Mouse (Mus musculus) forebrain, embryonic 14.5 days (tissue): ENCODE measurements around the gene Cds2. TPM values are rescaled to one million over a fixed set of nuclear protein-coding genes. Genes with fewer than 3 reads are reported as not detected.
"Not testable (repeated sequence)": the region's sequence is repeated elsewhere in the genome, so short reads cannot be mapped to it uniquely, and the experiment has no call there.

Experiments
- ATAC-seq: fragments of 200-750 bp; cut with Nextera tagmentation; 2 replicates; pipeline ENCODE4 v1.8.0; 2017; ENCODE audit warnings: mild to moderate bottlenecking, moderate library complexity
- DNase-seq: peaks from one replicate; pipeline ENCODE4 v3.0.0-alpha.2; 2015; ENCODE audit warnings: low spot score
- H3K27ac ChIP-seq: fragments of 300-500 bp; sonication (generic); 2 replicates; pipeline ENCODE4 v1.5.1; 2014; ENCODE audit warnings: low read depth, mild to moderate bottlenecking, control low read depth, low read length, moderate library complexity
- H3K27me3 ChIP-seq: fragments of 300-500 bp; sonication (generic); replicated peaks from 2 replicates; pipeline ENCODE4 v1.6.1; 2014; ENCODE audit warnings: low read length, control low read depth, mixed read lengths; ENCODE audit not compliant: control insufficient read depth, insufficient read depth
- H3K36me3 ChIP-seq: fragments of 300-500 bp; sonication (generic); 2 replicates; pipeline ENCODE4 v1.6.1; 2014; ENCODE audit warnings: low read length, control low read depth; ENCODE audit not compliant: control insufficient read depth, insufficient read depth
- H3K4me1 ChIP-seq: fragments of 300-500 bp; sonication (generic); 2 replicates; pipeline ENCODE4 v1.6.1; 2014; ENCODE audit warnings: antibody characterized with exemption, low read length, control low read depth; ENCODE audit not compliant: control insufficient read depth, insufficient read depth
- H3K4me2 ChIP-seq: fragments of 300-500 bp; sonication (generic); 2 replicates; pipeline ENCODE4 v1.6.1; 2014; ENCODE audit warnings: mild to moderate bottlenecking, control low read depth, low read length
- H3K4me3 ChIP-seq: fragments of 300-500 bp; sonication (generic); 2 replicates; pipeline ENCODE4 v1.5.1; 2014; ENCODE audit warnings: low read depth, low read length, control low read depth
- H3K9ac ChIP-seq: fragments of 300-500 bp; sonication (generic); 2 replicates; pipeline ENCODE4 v1.6.1; 2014; ENCODE audit warnings: mild to moderate bottlenecking, low read length, control low read depth, moderate library complexity
- H3K9me3 ChIP-seq: fragments of 300-500 bp; sonication (generic); replicated peaks from 2 replicates; pipeline ENCODE4 v1.6.1; 2016; ENCODE audit warnings: low read length, control low read depth, mixed read lengths; ENCODE audit not compliant: control insufficient read depth
- WGBS: fragments of 180-500 bp; shearing (Covaris S2); extraction: QIAGEN DNeasy Blood & Tissue Kit; methylation state at CpG from one replicate; pipeline ENCODE4 v1.1.7; 2014; 5-methylcytosine and 5-hydroxymethylcytosine counted together
- polyA plus RNA-seq: library from polyadenylated mRNA; unstranded; fragments of >200 nt; fragmentation: Nextera tagmentation; extraction: Ambion mirVana; gene quantifications from 2 replicates; pipeline ENCODE4 v1.2.1, GENCODE M21; 2014

The Cds2 gene
- polyA plus RNA-seq, 1 experiment from 2014 or later = 23.2 TPM

GRCm38 (mm10) chr2:132284492-132285139, 21.7 kb downstream of the Cds2 start:
- H3K4me3 ChIP-seq = no peak overlapping the region
- no peak for ATAC-seq
- H3K9ac ChIP-seq = no peak overlapping the region
- no peak overlapping the region; the same call in 1 of the 2 replicates for H3K27ac ChIP-seq
- H3K36me3 ChIP-seq = no peaks in the 10 kb centered on the region
- 87% methylated on average over 12 of the region's 12 CpGs for WGBS
- no peaks in the 10 kb centered on the region for H3K9me3 ChIP-seq
- DNase-seq = no peak
- no peaks in the 10 kb centered on the region for H3K27me3 ChIP-seq
- no peak overlapping the region for H3K4me2 ChIP-seq
- H3K4me1 ChIP-seq = peaks cover 21% of the 10 kb centered on the region

- ATAC-seq, H3K4me3 ChIP-seq, H3K9me3 ChIP-seq, H3K36me3 ChIP-seq, H3K27ac ChIP-seq, H3K9ac ChIP-seq, DNase-seq, H3K27me3 ChIP-seq, H3K4me2 ChIP-seq: not testable (repeated sequence)
- WGBS = 92% methylated on average over 5 of the region's 5 CpGs
- peaks cover 21% of the 10 kb centered on the region for H3K4me1 ChIP-seq
Measured at GRCm38 (mm10) chr2:132285722-132286121, 22.8 kb downstream of the Cds2 start.

- H3K36me3 ChIP-seq = no peaks in the 10 kb centered on the region
- H3K4me3 ChIP-seq = no peak overlapping the region
- H3K4me1 ChIP-seq = peaks cover 20% of the 10 kb centered on the region
- no peaks in the 10 kb centered on the region for H3K9me3 ChIP-seq
- ATAC-seq = no peak
- H3K9ac ChIP-seq = no peak overlapping the region
- no peak overlapping the region for H3K27ac ChIP-seq
- H3K4me2 ChIP-seq = no peak overlapping the region
- H3K27me3 ChIP-seq = no peaks in the 10 kb centered on the region
- 90% methylated on average over 9 of the region's 9 CpGs for WGBS
- no peak for DNase-seq
Measured at GRCm38 (mm10) chr2:132286376-132287076, 23.6 kb downstream of the Cds2 start.

GRCm38 (mm10) chr2:132289213-132289612, 26.3 kb downstream of the Cds2 start:
- ATAC-seq = not testable (repeated sequence)

GRCm38 (mm10) chr2:132290808-132291207, 27.9 kb downstream of the Cds2 start:
- no peaks in the 10 kb centered on the region for H3K27me3 ChIP-seq
- H3K4me2 ChIP-seq = no peak overlapping the region
- ATAC-seq = no peak
- WGBS = 74% methylated on average over 6 of the region's 6 CpGs
- peaks cover 18% of the 10 kb centered on the region for H3K36me3 ChIP-seq
- no peak overlapping the region for H3K27ac ChIP-seq
- no peak for DNase-seq
- H3K9me3 ChIP-seq = no peaks in the 10 kb centered on the region
- no peak overlapping the region for H3K4me3 ChIP-seq
- H3K4me1 ChIP-seq = peaks cover 8% of the 10 kb centered on the region
- H3K9ac ChIP-seq = no peak overlapping the region

More at GRCm38 (mm10) chr2:132289213-132289612, 26.3 kb downstream of the Cds2 start:
- H3K9me3 ChIP-seq, H3K4me1 ChIP-seq, H3K36me3 ChIP-seq, H3K27me3 ChIP-seq, DNase-seq, H3K27ac ChIP-seq, H3K4me3 ChIP-seq, H3K4me2 ChIP-seq, H3K9ac ChIP-seq: not testable (repeated sequence)
- 88% methylated on average over 5 of the region's 7 CpGs for WGBS

- Histone ChIP-seq H3K27ac (no peak overlapping the region), H3K9me3 (no peaks in the 10 kb centered on the region), H3K4me2 (no peak overlapping the region), H3K4me3 (no peak overlapping the region), H3K36me3 (peaks cover 23% of the 10 kb centered on the region), H3K9ac (no peak overlapping the region), H3K4me1 (peaks cover 8% of the 10 kb centered on the region), H3K27me3 (no peaks in the 10 kb centered on the region)
- ATAC-seq (no peak), DNase-seq (no peak)
- WGBS = 69% methylated on average over 3 of the region's 3 CpGs
Measured at GRCm38 (mm10) chr2:132291265-132291664, 28.3 kb downstream of the Cds2 start.

- Histone ChIP-seq H3K36me3 (peaks cover 28% of the 10 kb centered on the region), H3K4me1 (peaks cover 8% of the 10 kb centered on the region), H3K27ac (no peak overlapping the region; the same call in 1 of the 2 replicates), H3K4me3 (no peak overlapping the region), H3K4me2 (no peak overlapping the region), H3K27me3 (no peaks in the 10 kb centered on the region), H3K9me3 (no peaks in the 10 kb centered on the region), H3K9ac (0 out of 2 replicates have a peak overlapping the region, but pooled peaks have one; percentile 18)
- peak; percentile 48 for DNase-seq
- WGBS = 31% methylated on average over 4 of the region's 4 CpGs
- ATAC-seq = peak; percentile 62; the same call in 1 of the 2 replicates
Measured at GRCm38 (mm10) chr2:132292083-132292482, 29.1 kb downstream of the Cds2 start.

- H3K36me3 ChIP-seq = peaks cover 44% of the 10 kb centered on the region
Measured at GRCm38 (mm10) chr2:132293694-132294450, 30.9 kb downstream of the Cds2 start.

More at GRCm38 (mm10) chr2:132293694-132294450, 30.9 kb downstream of the Cds2 start:
- Histone ChIP-seq H3K9me3 (no peaks in the 10 kb centered on the region), H3K9ac (no peak overlapping the region), H3K4me1 (peaks cover 8% of the 10 kb centered on the region), H3K4me3 (no peak overlapping the region), H3K27ac (no peak overlapping the region), H3K27me3 (no peaks in the 10 kb centered on the region), H3K4me2 (no peak overlapping the region)
- ATAC-seq = no peak
- WGBS = 93% methylated on average over 10 of the region's 10 CpGs
- no peak for DNase-seq
